Mouse (Mus musculus): ENCODE measurements around the gene Mettl23.

GRCm38 (mm10) chr11:116869641-116870040 is 26.6 kb downstream of the Mettl23 start:
- TF ChIP-seq CTCF (IDR thresholded peaks at IDR 0.05; ENCODE audit: low read depth) (no peak), EP300 (IDR thresholded peaks at IDR 0.05; ENCODE audit: low read depth) (no peak)

Data from liver, embryonic 14.5 days (tissue).